Mouse (Mus musculus): Measurements from ENCODE around the gene Slit3.

- no peak for TF ChIP-seq HCFC1 (IDR thresholded peaks at IDR 0.05; ENCODE audit: low read depth, low read length)
- no peak for TF ChIP-seq USF2 (conservative IDR thresholded peaks at IDR 0.05; ENCODE audit: low read depth, low read length)
- no peak for TF ChIP-seq E2F4 (IDR thresholded peaks at IDR 0.05; ENCODE audit: insufficient replicate concordance, low read depth, low read length)
- no peak for TF ChIP-seq CTCF (conservative IDR thresholded peaks at IDR 0.05 in 1 of 2, IDR thresholded peaks at IDR 0.05 in 1 of 2; ENCODE audit: low read depth in 2 of 2, low read length in 2 of 2)
- TF ChIP-seq POLR2A (IDR thresholded peaks at IDR 0.05; ENCODE audit: low read depth, low read length), result no peak
- no peak for TF ChIP-seq USF1 (IDR thresholded peaks at IDR 0.05; ENCODE audit: low read depth, low read length)
- no peak for TF ChIP-seq EP300 (IDR thresholded peaks at IDR 0.05; ENCODE audit: low read length)
- TF ChIP-seq MAFK (IDR thresholded peaks at IDR 0.05; ENCODE audit: insufficient replicate concordance, low read length), result no peak
- TF ChIP-seq NRF1 (IDR thresholded peaks at IDR 0.05; ENCODE audit: low read depth, low read length), result no peak
- TF ChIP-seq SIN3A (IDR thresholded peaks at IDR 0.05; ENCODE audit: low read length), result no peak
- no peak for TF ChIP-seq ZC3H11A (IDR thresholded peaks at IDR 0.05; ENCODE audit: low read depth, low read length)
- no peak for TF ChIP-seq BHLHE40 (IDR thresholded peaks at IDR 0.05; ENCODE audit: low read depth, low read length)
- TF ChIP-seq MAX (IDR thresholded peaks at IDR 0.05; ENCODE audit: low read length), result no peak
- TF ChIP-seq POLR2AphosphoS2 (IDR thresholded peaks at IDR 0.05; ENCODE audit: low read depth, low read length), result no peak
These were observed 203.4 kb downstream of the Slit3 start for GRCm38 (mm10) chr11:35324397-35324796.
